Mouse (Mus musculus) lung, postnatal 4 days (tissue): ENCODE measurements around the gene Cwf19l1.

Experiments
- DNase-seq, 2 experiments: peaks; one replicate each; pipeline ENCODE4 v3.0.0; 2021

Gene Cwf19l1

DNA sequence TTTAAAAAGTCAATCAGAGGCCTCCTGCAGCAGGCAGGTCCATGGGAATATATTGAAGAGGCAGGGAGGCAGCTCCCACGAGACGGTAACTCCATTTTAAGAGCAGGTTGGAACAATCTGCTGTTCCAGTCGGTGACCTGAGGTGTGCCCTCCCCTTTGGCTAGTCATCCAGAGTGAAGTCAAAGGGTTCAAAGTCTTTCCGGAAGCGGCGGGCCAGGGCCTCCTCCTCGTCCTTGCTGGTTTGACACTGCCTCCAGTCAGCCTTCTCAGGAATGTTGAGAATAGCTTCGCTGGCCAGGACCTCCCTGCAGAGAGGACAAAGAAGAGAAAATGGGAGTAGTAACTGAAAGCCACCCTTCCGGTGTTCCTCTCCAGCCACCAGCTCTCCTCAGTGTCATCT lies 25.3 kb downstream of the Cwf19l1 start:
- no peak for DNase-seq

DNA sequence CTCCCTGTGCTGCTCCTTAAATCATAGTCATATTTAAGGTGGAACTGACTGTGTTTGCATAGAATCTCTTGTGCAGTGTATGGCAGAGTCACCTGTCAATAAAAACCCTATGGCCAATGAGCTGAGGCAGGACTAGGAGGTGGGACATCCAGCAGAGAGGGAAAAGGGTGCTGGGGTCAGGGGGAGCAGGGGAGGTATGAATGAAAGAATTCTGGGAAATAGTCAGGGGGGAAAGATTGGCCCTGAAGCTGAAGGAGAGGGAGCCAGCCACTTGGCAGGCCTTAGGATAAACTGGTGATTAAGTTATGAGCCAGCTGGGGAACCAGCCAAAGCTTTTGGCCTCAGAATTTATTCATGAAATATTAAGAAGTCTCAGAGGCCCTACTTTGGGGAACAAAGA lies 26.7 kb downstream of the Cwf19l1 start:
- DNase-seq: peak; percentile 28 to 59

DNA sequence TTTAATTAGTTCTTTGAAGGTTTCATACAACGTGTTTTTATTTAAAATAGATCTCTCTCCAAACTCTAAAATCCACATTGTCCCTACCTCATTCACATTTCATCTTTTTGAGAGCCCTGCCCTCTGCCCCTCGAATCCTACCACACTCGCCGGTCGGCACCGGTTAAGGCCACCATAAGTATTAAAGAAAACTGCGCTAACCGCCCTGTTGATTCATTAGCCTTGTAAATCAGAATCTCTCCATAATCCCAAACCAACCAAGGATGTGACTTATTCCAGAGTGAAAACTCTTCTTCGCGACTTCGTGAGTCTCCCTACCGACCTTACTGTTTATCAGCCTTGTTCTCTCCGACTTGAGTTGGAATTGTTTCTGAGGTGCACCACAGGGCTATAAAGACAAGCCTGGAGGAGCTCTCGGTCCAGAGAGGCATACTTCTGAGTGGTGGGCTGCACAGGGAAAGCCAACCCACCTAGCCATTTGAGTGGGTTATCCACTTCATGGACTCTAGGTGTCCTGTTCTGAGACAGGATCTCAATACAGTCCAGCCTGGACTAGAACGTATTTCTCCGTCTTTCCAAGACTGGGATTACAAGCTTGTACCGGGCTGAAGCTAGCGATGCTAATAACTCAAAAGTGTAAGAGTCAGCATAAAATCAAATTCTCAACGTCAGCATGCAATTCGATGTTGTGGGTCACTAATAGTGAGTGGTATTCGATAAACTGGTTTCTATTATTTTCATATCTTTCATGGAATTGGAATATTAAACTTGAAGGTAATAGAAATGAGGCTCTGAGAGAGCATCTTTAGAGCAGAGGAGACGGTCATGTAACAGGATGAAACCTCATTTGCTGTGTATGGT lies 27.8 kb downstream of the Cwf19l1 start:
- DNase-seq: no peak

DNA sequence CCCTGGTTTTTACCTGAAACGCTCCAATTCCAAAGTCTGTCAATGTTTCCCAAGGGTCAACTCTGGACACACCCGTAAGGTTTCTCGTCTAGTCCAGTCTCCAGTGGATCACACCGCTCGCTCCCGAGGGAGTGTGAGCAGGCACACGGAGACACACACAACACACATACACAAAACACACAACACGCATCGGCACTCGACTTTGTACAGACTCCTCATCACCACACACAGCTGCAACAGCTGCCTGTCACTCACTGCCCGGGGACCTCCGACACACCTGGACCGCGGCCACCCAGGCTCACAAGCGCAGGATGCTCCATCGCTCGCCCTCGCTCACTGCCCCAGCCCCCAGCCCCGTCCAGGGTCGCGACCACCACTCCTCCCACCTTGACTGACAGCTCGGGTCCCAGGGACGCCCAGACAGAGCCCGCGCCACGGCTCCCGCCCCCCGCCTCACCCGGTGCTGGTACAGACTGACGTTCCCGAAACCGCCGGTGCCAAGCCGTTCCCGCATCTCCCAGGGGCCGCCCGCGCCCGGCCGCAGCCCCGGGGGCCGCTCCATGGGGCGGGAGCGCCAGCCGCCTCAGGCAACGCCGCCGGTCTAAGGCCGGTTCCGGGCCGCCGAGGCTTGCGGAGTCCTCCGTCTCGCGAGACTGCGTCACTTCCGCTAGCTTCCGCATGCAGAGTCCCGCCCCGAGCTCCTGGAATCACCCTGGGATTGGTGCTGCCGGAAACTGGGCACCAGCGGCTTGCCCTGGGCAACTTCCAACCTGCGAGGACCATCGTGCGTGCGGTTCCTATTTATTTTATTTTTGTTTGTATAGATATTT lies 28.6 kb downstream of the Cwf19l1 start, which contains the start of gene Chuk:
Gene Chuk (minus strand): TSS at position 650 of the 830 bp plus-strand sequence.
- DNase-seq: peak; percentile 97

DNA sequence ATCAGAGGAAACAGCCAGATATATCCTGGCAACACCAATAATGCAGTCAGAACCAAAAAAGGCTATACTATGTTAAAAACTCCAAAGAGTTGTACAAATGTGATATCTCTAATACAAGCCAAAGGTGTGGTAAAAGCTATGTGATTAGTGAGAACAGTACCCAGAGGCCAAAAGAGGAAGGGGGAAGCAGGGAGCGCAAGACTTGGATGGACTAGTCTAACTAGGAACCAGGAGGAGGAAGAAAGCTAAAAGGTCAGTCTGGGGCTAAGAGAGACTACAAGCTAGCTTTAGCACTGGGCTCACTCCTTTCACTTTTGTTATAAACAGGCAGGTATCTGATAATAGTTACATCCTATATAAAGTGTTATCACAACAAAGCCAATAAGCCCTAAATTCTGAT lies 31.3 kb downstream of the Cwf19l1 start:
- no peak for DNase-seq

DNA sequence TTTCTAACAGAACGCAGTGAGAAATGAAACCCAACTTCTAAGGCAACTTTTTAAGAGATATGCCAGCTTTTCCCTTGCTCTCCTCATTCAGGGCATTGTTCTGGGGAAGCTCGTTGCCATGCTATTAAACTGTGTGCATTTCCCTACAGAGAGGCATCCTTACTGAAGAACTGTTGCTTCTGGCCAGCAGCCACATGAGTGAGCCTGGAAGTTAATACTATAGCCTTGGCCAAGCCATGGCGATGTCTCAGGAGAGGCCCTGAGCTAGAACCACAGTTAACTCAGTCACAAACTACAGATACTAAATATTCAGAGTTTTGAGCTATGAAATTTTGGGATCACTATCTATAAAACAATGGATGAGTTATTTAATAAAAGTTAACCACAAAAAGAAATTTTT lies 32.7 kb downstream of the Cwf19l1 start:
- peak in 1 of 2 experiments; percentile 18 for DNase-seq

DNA sequence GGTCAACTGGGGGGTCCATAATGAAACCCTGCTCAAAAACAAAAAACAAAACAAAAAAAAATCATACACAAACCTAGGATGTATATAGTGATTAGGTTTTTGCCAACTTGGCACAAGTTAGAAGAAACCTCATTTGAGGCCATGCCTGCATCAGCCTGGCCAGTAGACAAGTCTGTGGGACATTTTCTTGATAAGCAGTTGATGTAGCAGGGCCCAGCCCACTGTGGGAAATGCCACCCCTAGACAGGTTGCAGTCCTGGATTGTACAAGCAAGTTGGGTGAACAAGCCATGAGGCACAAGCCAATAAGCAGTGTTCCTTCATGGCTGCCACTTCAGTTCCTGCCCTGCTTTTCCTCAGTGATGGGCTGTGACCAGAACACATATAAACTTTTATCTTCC lies 34.8 kb downstream of the Cwf19l1 start:
- DNase-seq: no peak

DNA sequence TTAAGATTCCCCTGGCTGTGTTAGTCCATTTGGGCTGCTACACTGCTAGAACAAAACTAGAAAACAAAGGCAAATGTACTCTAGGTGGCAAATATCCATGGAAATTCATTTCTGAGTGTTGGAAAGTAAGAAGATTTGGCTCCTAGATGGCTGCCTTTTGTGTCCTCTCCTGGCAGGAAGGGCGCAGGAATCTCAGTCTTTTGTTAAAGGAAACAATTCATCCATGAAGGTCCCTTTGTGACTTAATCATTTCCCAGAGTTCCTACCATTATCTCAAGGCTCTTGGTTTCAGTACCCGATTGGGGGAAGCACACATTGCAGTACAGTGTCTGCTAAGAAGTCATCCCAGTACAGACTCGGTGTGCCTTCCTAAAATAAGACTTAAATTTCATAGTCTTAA lies 49.4 kb downstream of the Cwf19l1 start:
- no peak for DNase-seq

DNA sequence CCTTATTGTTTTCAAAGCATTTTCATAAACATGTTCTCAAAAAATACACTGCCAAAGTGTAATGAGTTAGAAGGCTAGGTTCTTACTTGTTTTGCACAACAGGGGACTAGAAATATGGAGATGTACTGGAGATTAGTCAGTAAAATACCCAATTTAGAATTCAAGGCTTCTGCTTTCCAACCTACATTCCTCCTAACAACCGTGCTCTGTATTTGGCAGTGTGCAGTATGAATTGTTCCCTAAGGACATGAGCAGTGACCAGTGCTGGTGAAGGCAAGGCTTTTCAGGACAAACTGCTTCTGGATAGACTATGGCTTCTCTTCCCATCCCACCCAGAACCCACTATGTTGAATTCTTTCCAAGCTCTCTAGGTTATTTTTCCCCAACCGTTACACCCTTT lies 54.8 kb downstream of the Cwf19l1 start:
- DNase-seq: no peak

DNA sequence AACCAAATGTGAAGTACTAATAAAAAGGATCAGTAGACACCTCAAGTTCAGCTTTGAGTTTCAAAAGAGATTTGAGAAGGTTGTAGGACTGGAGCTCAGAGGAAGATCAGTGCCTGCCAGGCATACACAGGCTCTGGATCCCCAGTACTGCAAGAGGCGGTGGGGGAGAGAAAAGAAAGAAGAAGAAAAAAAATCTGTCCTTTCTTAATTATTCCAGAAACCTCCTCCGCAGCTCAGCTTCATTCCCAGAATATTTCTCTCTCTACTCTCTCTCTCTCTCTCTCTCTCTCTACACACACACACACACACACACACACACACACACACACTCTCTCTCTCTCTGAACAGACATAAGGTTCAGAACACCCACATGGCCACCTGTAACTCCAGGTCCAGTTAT lies 55.7 kb downstream of the Cwf19l1 start:
- no peak for DNase-seq

DNA sequence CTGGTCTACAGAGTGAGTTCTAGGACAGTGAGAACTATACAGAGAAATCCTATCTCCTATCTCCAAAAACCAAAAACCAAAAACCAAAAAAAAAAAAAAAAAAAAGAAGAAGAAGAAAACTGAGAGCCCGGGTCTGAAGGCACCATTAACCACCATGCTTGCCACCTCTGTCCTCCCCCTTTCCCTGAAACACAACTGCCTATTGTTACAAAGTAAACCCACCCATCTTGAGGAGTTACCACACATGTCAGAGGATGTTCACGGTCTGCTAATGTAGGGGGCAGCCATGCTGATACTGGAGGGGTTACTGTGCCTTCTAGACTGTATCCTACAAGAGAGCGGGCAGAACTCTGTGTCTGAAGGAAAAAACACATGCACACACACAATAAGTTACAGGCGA lies 58.7 kb downstream of the Cwf19l1 start:
- DNase-seq: no peak

DNA sequence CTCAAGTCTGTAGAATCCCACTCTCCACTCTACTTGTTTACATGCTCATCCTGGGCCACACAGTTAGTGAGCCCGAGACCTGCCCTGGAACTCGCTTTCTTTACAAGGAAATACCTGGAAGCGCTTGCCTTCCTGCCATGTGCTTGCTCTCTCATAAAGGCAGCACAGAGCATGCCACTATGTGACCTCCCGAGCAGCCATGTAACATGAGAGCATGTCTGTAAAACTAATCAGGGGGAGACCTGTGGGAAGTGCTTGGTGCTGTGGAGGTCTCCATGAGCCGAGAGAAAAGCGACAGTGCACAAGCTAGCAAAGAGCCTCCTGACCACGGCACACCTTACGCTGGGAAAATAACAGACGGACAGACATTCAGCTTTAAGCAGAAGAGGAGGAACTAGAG lies 59.2 kb downstream of the Cwf19l1 start:
- no peak for DNase-seq

DNA sequence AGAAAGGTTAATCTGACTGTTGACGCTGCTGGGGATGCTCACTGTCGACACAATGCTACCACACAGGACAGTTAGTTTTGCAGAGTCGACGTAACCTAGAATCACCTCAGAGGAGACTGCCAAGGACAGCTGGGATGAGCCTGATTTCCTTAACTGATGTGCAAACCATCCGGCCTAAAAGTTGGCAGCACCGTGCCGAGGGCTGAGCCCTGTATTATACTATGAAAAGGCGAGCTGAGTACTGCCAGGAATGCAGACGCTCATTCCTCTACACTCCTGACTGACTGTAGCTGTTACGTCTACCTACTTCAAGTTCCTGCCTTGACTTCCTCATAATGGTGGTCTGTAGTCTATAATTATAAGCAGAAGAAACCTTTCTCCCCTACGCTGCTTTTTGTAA lies 60.7 kb downstream of the Cwf19l1 start:
- no peak for DNase-seq

DNA sequence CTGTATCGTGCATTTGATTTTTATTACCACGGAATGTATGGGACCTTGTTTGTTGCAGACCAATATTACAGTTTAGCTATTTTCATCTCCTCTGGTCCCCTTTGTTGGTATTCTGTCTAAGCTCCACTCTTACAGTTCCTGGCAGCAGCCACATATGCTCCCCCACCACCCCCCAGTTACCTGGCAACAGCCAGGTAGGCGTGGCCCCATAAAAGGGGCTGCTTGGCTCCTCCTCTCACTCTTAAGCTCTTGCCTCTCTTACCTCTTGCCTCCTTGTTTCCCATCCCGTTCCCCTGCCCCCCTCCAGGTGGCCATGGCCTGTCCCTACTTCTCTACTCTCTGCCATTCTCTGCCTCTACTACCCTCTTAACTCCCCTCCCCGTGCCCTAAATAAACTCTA lies 64.5 kb downstream of the Cwf19l1 start:
- no peak for DNase-seq

DNA sequence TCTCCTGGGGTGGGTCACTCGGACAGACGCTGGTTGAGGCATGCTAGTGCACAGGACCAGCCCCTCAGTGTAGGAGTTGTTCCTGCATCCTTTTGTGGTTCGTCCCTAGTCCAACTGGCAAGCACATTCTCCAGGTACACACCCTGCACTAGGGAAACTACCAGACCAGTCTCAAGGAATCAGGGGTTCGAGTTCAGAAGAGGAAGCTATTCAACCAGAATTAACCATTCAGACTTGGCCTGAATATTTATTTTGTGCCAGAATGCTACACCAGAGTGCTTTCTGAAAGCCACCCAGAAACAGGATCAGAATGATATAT lies 65.8 kb downstream of the Cwf19l1 start:
- no peak for DNase-seq

DNA sequence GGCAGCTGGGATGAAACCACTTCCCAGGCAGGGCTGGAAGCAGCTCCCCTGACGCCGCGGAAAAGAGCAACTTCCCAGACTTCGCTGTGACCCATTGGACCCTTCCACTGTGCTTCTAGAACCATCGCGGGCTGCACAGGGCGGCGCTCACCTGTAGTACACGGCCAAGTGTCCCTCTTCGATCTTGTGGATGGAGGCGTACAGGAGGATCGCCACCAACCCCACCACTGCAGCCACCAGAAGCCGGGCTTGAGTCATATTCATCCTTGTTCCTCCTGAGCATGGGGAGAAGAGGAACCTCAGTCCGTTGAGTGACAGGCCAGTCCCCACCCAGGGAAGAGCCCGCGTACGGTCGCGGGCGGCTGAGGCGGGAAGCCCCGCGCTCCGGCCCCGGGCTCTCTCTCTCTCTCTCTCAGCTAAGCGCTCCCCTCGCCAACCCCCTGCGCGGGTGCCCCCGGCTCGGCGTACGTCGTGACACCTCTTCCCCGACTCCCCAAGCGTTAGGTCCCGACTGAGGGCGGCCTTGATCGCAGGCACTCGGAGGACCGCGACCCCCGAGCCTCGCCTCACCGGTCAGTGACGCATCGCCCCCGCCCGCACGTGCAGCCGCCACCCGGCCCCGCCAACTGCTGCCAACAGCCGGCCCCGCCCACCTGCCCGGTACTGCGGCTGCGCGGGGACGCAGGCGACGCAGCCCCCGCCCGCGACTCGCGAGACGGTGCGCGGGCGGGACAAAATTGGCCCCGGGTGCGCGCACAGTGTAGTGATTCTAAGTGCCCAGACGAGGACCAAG lies 66.4 kb downstream of the Cwf19l1 start, which contains the start of gene Erlin1:
Gene Erlin1 (minus strand): TSS at position 665 of the 793 bp plus-strand sequence.
- peak; percentile 92 to 94 for DNase-seq

DNA sequence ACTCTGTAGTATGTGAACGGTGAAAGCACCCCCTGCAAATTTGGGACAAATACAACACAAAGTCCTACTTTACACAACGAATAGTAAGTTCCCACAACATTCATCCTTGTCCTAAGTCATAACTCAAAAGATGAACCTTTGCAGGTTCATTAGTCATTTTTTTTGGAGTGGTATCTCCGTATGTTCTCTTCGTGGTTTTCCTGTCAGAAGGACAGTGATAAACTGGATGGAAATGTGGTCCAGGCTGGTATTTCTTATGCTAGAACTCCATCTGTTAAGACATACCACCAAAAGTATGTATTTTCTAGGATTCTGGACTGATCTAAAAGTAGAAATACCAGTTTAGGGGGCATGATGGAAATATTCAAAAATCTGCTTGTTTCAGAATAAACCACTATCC lies 67.4 kb downstream of the Cwf19l1 start:
- no peak for DNase-seq

DNA sequence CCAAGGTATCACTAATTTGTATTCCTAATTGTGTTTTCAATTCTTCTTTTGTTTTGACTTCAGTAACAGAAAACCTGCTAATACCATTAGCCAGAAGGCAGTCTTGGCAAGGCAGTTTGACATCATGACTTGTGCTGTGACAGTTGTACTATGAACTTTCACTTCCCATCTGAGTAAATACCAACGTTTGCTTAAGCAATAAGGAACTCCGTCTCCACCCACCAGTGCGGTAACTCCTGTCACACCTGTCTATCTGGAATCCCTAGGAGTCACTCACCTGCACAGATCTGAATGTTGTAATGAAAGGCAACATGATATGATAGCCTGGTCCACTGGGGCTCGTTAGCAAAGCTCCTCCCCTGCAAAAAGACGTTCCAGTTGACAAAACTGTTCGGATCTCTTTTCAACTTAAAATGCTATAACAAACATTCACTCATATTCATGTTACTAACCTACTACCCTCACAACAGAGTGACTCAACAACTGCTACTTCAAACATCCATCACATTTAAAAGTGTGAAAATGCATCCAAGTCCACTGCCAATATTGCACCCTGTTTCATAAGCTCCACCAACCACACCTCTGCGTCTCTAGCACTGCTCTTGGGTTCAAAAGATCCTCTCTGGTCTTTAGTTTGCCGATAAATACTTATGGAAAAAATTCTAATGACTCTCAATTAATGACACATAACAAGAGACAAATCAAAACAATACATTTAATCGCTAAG lies 68.2 kb downstream of the Cwf19l1 start:
- DNase-seq: no peak

DNA sequence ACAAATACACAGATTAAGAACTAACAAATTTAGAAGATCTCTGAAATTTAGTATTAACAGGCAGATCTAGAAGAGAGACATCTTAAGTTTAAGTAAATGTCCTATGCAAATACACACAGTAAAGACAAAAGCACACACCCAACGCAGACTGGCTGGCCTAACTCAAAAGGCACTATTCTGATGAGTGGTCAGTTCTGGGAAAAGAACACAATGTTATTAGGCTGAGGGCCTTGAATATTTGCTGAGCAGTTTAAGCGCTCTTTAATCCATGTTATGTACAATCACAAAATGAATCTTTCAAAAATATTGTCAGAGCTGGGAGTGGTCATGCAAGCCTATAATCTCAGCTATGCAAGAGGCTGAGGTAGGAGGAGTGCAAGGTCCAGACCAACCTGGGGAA lies 70.9 kb downstream of the Cwf19l1 start:
- no peak for DNase-seq

DNA sequence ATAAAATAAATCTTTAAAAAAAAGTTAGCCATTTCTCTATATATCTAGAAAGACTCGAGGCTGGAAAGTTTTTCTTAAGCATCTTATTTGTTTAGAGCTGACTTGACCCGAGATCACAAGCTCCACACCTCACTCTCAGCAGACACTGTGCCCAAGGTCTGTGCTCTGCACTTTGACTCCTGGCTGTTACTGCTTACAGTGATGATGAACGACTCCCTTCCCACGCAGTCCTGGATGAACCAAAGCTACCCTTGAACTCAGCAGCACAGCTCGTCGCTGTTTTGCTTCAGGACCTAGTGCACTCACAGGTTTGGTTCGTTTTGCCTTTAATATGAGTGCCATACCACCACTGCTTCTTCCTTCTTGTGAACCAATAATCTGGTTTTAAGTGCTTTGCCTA lies 71.9 kb downstream of the Cwf19l1 start:
- DNase-seq: no peak

DNA sequence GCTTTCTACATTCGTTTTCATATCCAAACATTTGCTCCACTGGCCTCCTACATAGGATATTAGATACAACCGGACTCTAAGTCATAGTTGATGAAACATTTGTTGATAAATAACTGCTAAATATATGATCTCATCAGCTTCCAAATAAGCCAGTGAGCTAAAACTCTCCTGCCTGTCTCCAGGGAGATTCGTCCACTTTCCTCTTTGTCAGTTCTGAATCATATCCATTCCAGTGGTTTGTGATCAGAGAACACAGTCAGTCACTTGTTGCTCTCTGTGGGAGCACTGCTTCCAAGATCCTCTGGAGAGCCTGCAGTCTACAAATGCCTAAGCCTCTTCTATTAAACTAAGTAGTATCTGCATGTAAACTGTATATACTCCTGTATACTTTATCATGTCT lies 75.5 kb downstream of the Cwf19l1 start:
- no peak for DNase-seq
